Mouse (Mus musculus) bone marrow macrophage, adult 2 months (primary cell): Measurements from ENCODE around the gene Slc5a2.

Experiments used
- CTCF ChIP-seq: IDR thresholded peaks from 2 replicates; pipeline ENCODE4 v1.5.1; 2012; ENCODE audit warnings: low read depth, mild to moderate bottlenecking, low read length, moderate library complexity
- POLR2A ChIP-seq: IDR thresholded peaks from 2 replicates; pipeline ENCODE4 v1.6.1; 2012; ENCODE audit warnings: mild to moderate bottlenecking, low read depth, low read length, borderline replicate concordance

- TF ChIP-seq CTCF (no peak), POLR2A (no peak)
Measured at GRCm38 (mm10) chr7:128281765-128282164, 16.3 kb downstream of the Slc5a2 start.
